Mouse (Mus musculus) small intestine, adult 2 months (tissue): Measurements from ENCODE around the gene Prg2. TPM values are rescaled to one million over a fixed set of nuclear protein-coding genes. Genes with fewer than 3 reads are reported as not detected.

ENCODE experiments used
- H3K27ac ChIP-seq: fragments of 200-500 bp; 2 replicates; pipeline ENCODE4 v1.5.1; 2012; ENCODE audit warnings: low read depth, low read length, control low read depth, inconsistent platforms; ENCODE audit not compliant: insufficient read depth
- H3K27me3 ChIP-seq: fragments of 200-500 bp; 2 replicates; pipeline ENCODE4 v1.6.1; 2012; ENCODE audit warnings: mild to moderate bottlenecking, moderate library complexity, low read length, inconsistent platforms; ENCODE audit not compliant: control insufficient read depth, insufficient read depth
- H3K36me3 ChIP-seq: fragments of 200-500 bp; 2 replicates; pipeline ENCODE4 v1.6.1; 2012; ENCODE audit warnings: mild to moderate bottlenecking, low read length, control low read depth, inconsistent platforms; ENCODE audit not compliant: control insufficient read depth, insufficient read depth
- H3K4me1 ChIP-seq: fragments of 200-500 bp; 2 replicates; pipeline ENCODE4 v1.6.1; 2012; ENCODE audit warnings: low read length, inconsistent platforms, mixed read lengths; ENCODE audit not compliant: control insufficient read depth, insufficient read depth, insufficient read length
- H3K4me3 ChIP-seq: fragments of 200-500 bp; 2 replicates; pipeline ENCODE4 v1.5.1; 2012; ENCODE audit warnings: low read depth, mild to moderate bottlenecking, control low read depth, inconsistent platforms, low read length, moderate library complexity
- CTCF ChIP-seq: fragments of 200-500 bp; IDR thresholded peaks from 2 replicates; pipeline ENCODE4 v1.5.1; 2012; ENCODE audit warnings: low read depth, mild to moderate bottlenecking, control low read depth, inconsistent platforms, low read length, moderate library complexity, mixed read lengths; ENCODE audit not compliant: insufficient replicate concordance, insufficient read length; ENCODE audit errors: extremely low read depth
- POLR2A ChIP-seq: fragments of 200-500 bp; IDR thresholded peaks from 2 replicates; pipeline ENCODE4 v1.6.1; 2012; ENCODE audit warnings: low read depth, mild to moderate bottlenecking, control low read depth, inconsistent platforms, low read length, moderate library complexity
- WGBS: fragments of 180-500 bp; shearing (Covaris S2); methylation state at CpG from one replicate; pipeline ENCODE4 v1.1.7; 2018; 5-methylcytosine and 5-hydroxymethylcytosine counted together
- polyA plus RNA-seq: library from polyadenylated mRNA; depleted of rRNA; stranded (reverse); fragments of >200 nt; gene quantifications from 2 replicates; pipeline ENCODE4 v1.2.3, GENCODE M21; 2012; rRNA removed

Gene Prg2
- polyA plus RNA-seq, 1 experiment = 0.49 TPM

- H3K4me3 ChIP-seq = no peak overlapping the region
- 60% methylated on average over 6 of the region's 6 CpGs for WGBS
- H3K27ac ChIP-seq = no peak overlapping the region
- H3K27me3 ChIP-seq = no peaks in the 10 kb centered on the region
- H3K4me1 ChIP-seq = peaks cover 5% of the 10 kb centered on the region; the same call in 1 of the 2 replicates
- no peaks in the 10 kb centered on the region for H3K36me3 ChIP-seq
- TF ChIP-seq CTCF (no peak), POLR2A (no peak)
Measured at GRCm38 (mm10) chr2:85030989-85031388, 50.7 kb downstream of the Prg2 start.

GRCm38 (mm10) chr2:85033121-85033520 is 52.9 kb downstream of the Prg2 start:
- Histone ChIP-seq H3K4me3 (no peak overlapping the region), H3K4me1 (peaks cover 14% of the 10 kb centered on the region; the same call in 1 of the 2 replicates), H3K27me3 (no peaks in the 10 kb centered on the region), H3K27ac (no peak overlapping the region), H3K36me3 (no peaks in the 10 kb centered on the region)
- WGBS = 84% methylated on average over 2 of the region's 2 CpGs
- no peak for TF ChIP-seq CTCF
- no peak for TF ChIP-seq POLR2A

Other genes with a start within 250 kb of the Prg2 start
- 0.57 and 2.4 TPM in 2 replicates for gene Ypel4, start 246.4 kb upstream of the Prg2 start, polyA plus RNA-seq
- gene Gm19426, start 236.8 kb upstream of the Prg2 start, polyA plus RNA-seq = 0.18 and 0.25 TPM in 2 replicates
- gene Serping1, start 205.0 kb upstream of the Prg2 start, polyA plus RNA-seq = 66.5 and 97.6 TPM in 2 replicates
- 28.6 and 85.7 TPM in 2 replicates for gene Ube2l6, start 181.6 kb upstream of the Prg2 start, polyA plus RNA-seq
- 0.06 TPM in 1 of 2 replicates, not detected in the other for gene Smtnl1, start 157.8 kb upstream of the Prg2 start, polyA plus RNA-seq
- 28.6 and 32.0 TPM in 2 replicates for gene Timm10, start 153.5 kb upstream of the Prg2 start, polyA plus RNA-seq
- gene Slc43a1, start 141.6 kb upstream of the Prg2 start, polyA plus RNA-seq = 1.8 and 4.4 TPM in 2 replicates
- gene Rtn4rl2, start 93.8 kb upstream of the Prg2 start, polyA plus RNA-seq = 4.8 and 11.8 TPM in 2 replicates
- 14.4 and 31.1 TPM in 2 replicates for gene Slc43a3, start 43.9 kb upstream of the Prg2 start, polyA plus RNA-seq
- gene Prg3, start 7.8 kb downstream of the Prg2 start, polyA plus RNA-seq = not detected in 2 replicates
- gene Ssrp1, start 56.8 kb downstream of the Prg2 start, polyA plus RNA-seq = 27.0 and 47.2 TPM in 2 replicates
- gene P2rx3, start 57.0 kb downstream of the Prg2 start, polyA plus RNA-seq = 0.16 and 0.17 TPM in 2 replicates
- 29.6 and 36.9 TPM in 2 replicates for gene Tnks1bp1, start 67.6 kb downstream of the Prg2 start, polyA plus RNA-seq
- 2.7 and 4.7 TPM in 2 replicates for gene Aplnr, start 155.8 kb downstream of the Prg2 start, polyA plus RNA-seq
- 0.84 and 1.5 TPM in 2 replicates for gene Lrrc55, start 216.7 kb downstream of the Prg2 start, polyA plus RNA-seq